Mouse (Mus musculus): Measurements from ENCODE around the gene Gabbr2.

- TF ChIP-seq GATA1 (IDR thresholded peaks at IDR 0.05; ENCODE audit: borderline replicate concordance, low read length) (no peak), FLI1 (IDR thresholded peaks at IDR 0.05; ENCODE audit: low read length) (no peak)
Observed at GRCm38 (mm10) chr4:46675272-46675785, 316.3 kb downstream of the Gabbr2 start.

Measured in megakaryocyte, embryonic 14.5 days (primary cell).